Mouse (Mus musculus) MEL (cell line): ENCODE measurements at regions not wholly inside any gene's neighbourhood (a gene's known extent, or its start where the extent isn't known, plus 50 kb on each side); places are given as distances from the start of the nearest gene placed in this dataset.

Experiments used
- DNase-seq: peaks from one replicate; pipeline ENCODE4 v3.0.0; 2011; ENCODE audit warnings: low read depth, low spot score
- H3K27ac ChIP-seq: 2 replicates; pipeline ENCODE4 v1.5.1; 2012; ENCODE audit warnings: low read depth, mild to moderate bottlenecking, control low read depth, low read length, moderate library complexity; ENCODE audit not compliant: control insufficient read depth
- H3K27me3 ChIP-seq, 2 experiments: fragments of 150-350 bp in 1 of 2; sonication (generic) in 1 of 2; 2 replicates each; pipeline ENCODE4 v1.6.1; 2012; ENCODE audit warnings: low read length in 2 of 2, mild to moderate bottlenecking in 2 of 2, improper control_type of control experiment in 1 of 2, moderate library complexity in 1 of 2; ENCODE audit not compliant: insufficient read depth in 2 of 2, control insufficient read depth in 1 of 2
- H3K36me3 ChIP-seq, 2 experiments: 2 replicates each; pipeline ENCODE4 v1.6.1; 2012 to 2014; ENCODE audit warnings: low read length in 2 of 2, improper control_type of control experiment in 1 of 2, inconsistent platforms in 1 of 2, mild to moderate bottlenecking in 1 of 2; ENCODE audit not compliant: insufficient read depth in 2 of 2, control insufficient read depth in 1 of 2
- H3K4me1 ChIP-seq, 2 experiments: fragments of 150-350 bp in 1 of 2; sonication (generic) in 1 of 2; 2 replicates each; pipeline ENCODE4 v1.6.1; 2012; ENCODE audit warnings: low read length in 2 of 2, improper control_type of control experiment in 1 of 2, mild to moderate bottlenecking in 1 of 2; ENCODE audit not compliant: insufficient read depth in 2 of 2, control insufficient read depth in 1 of 2
- H3K4me3 ChIP-seq, 2 experiments: fragments of 150-350 bp in 1 of 2; sonication (generic) in 1 of 2; 2 replicates each; pipeline ENCODE4 v1.5.1; 2012; ENCODE audit warnings: low read depth in 2 of 2, low read length in 2 of 2, mild to moderate bottlenecking in 2 of 2, moderate library complexity in 2 of 2, control low read depth in 1 of 2, improper control_type of control experiment in 1 of 2; ENCODE audit not compliant: control insufficient read depth in 1 of 2, insufficient read depth in 1 of 2
- H3K79me2 ChIP-seq: 2 replicates; pipeline ENCODE4 v1.6.1; 2012; ENCODE audit warnings: mild to moderate bottlenecking, low read length, moderate library complexity; ENCODE audit not compliant: control insufficient read depth, poor library complexity, insufficient read depth
- H3K9ac ChIP-seq: 2 replicates; pipeline ENCODE4 v1.6.1; 2012; ENCODE audit warnings: low read depth, mild to moderate bottlenecking, control low read depth, low read length, moderate library complexity; ENCODE audit not compliant: control insufficient read depth, poor library complexity, severe bottlenecking
- H3K9me3 ChIP-seq: fragments of 150-350 bp; sonication (generic); replicated peaks from 2 replicates; pipeline ENCODE4 v1.6.1; 2012; ENCODE audit warnings: mild to moderate bottlenecking, low read length, improper control_type of control experiment, moderate library complexity; ENCODE audit not compliant: insufficient read depth
- BHLHE40 ChIP-seq: IDR thresholded peaks from 2 replicates; pipeline ENCODE4 v1.6.1; 2012; ENCODE audit warnings: low read depth, mild to moderate bottlenecking, inconsistent platforms, low read length, improper control_type of control experiment, borderline replicate concordance
- CHD1 ChIP-seq: IDR thresholded peaks from 2 replicates; pipeline ENCODE4 v1.6.1; 2012; ENCODE audit warnings: low read depth, mild to moderate bottlenecking, inconsistent platforms, low read length, improper control_type of control experiment
- CTCF ChIP-seq, 3 experiments: IDR thresholded peaks in 2 of 3; conservative IDR thresholded peaks in 1 of 3; 2 replicates each; pipeline ENCODE4 v1.5.1; 2011 to 2012; ENCODE audit warnings: low read length in 3 of 3, low read depth in 2 of 3, mild to moderate bottlenecking in 2 of 3, improper control_type of control experiment in 1 of 3, inconsistent platforms in 1 of 3, mixed read lengths in 1 of 3, moderate library complexity in 1 of 3; ENCODE audit not compliant: control insufficient read depth in 1 of 3, insufficient read depth in 1 of 3, poor library complexity in 1 of 3, severe bottlenecking in 1 of 3
- ELF1 ChIP-seq: IDR thresholded peaks from 2 replicates; pipeline ENCODE4 v1.6.1; 2014; ENCODE audit warnings: low read depth, mild to moderate bottlenecking, inconsistent platforms, low read length, improper control_type of control experiment, moderate library complexity
- ETS1 ChIP-seq: IDR thresholded peaks from 2 replicates; pipeline ENCODE4 v1.6.1; 2012; ENCODE audit warnings: low read depth, mild to moderate bottlenecking, inconsistent platforms, low read length, improper control_type of control experiment, moderate library complexity
- GABPA ChIP-seq: IDR thresholded peaks from 2 replicates; pipeline ENCODE4 v1.6.1; 2012; ENCODE audit warnings: low read depth, mild to moderate bottlenecking, inconsistent platforms, low read length, improper control_type of control experiment, moderate library complexity
- JUND ChIP-seq: IDR thresholded peaks from 2 replicates; pipeline ENCODE4 v1.6.1; 2011; ENCODE audit warnings: low read depth, mild to moderate bottlenecking, improper control_type of control experiment, low read length
- KAT2A ChIP-seq: conservative IDR thresholded peaks from 2 replicates; pipeline ENCODE4 v1.6.1; 2012; ENCODE audit warnings: low read depth, low read length, improper control_type of control experiment, inconsistent platforms
- MAX ChIP-seq: IDR thresholded peaks from 2 replicates; pipeline ENCODE4 v1.6.1; 2011; ENCODE audit warnings: low read length, improper control_type of control experiment
- MAZ ChIP-seq: IDR thresholded peaks from 2 replicates; pipeline ENCODE4 v1.6.1; 2012; ENCODE audit warnings: low read depth, mild to moderate bottlenecking, inconsistent platforms, low read length, improper control_type of control experiment
- MEF2A ChIP-seq: IDR thresholded peaks from 2 replicates; pipeline ENCODE4 v1.6.1; 2014; ENCODE audit warnings: low read depth, mild to moderate bottlenecking, inconsistent platforms, low read length, improper control_type of control experiment; ENCODE audit not compliant: poor library complexity, insufficient replicate concordance, severe bottlenecking; ENCODE audit errors: extremely low read depth
- MXI1 ChIP-seq: IDR thresholded peaks from 2 replicates; pipeline ENCODE4 v1.6.1; 2011; ENCODE audit warnings: mild to moderate bottlenecking, low read depth, low read length, improper control_type of control experiment
- NRF1 ChIP-seq: IDR thresholded peaks from 2 replicates; pipeline ENCODE4 v1.6.1; 2014; ENCODE audit warnings: low read depth, mild to moderate bottlenecking, inconsistent platforms, low read length, improper control_type of control experiment, moderate library complexity; ENCODE audit not compliant: poor library complexity, insufficient read depth, severe bottlenecking
- POLR2AphosphoS2 ChIP-seq: IDR thresholded peaks from 2 replicates; pipeline ENCODE4 v1.6.1; 2011; ENCODE audit warnings: low read length, improper control_type of control experiment
- SIN3A ChIP-seq: IDR thresholded peaks from 2 replicates; pipeline ENCODE4 v1.6.1; 2012; ENCODE audit warnings: low read length, improper control_type of control experiment, inconsistent platforms
- SMC3 ChIP-seq: IDR thresholded peaks from 2 replicates; pipeline ENCODE4 v1.6.1; 2011; ENCODE audit warnings: low read depth, low read length, improper control_type of control experiment
- TBP ChIP-seq: IDR thresholded peaks from 2 replicates; pipeline ENCODE4 v1.8.0; 2011; ENCODE audit warnings: low read depth, low read length, improper control_type of control experiment
- USF1 ChIP-seq: IDR thresholded peaks from 2 replicates; pipeline ENCODE4 v1.6.1; 2014; ENCODE audit warnings: low read depth, mild to moderate bottlenecking, inconsistent platforms, low read length, improper control_type of control experiment, moderate library complexity
- USF2 ChIP-seq, 2 experiments: IDR thresholded peaks; 2 replicates each; pipeline ENCODE4 v1.6.1; 2011 to 2012; ENCODE audit warnings: improper control_type of control experiment in 2 of 2, low read length in 2 of 2, borderline replicate concordance in 1 of 2, inconsistent platforms in 1 of 2, low read depth in 1 of 2, mild to moderate bottlenecking in 1 of 2; ENCODE audit not compliant: insufficient read depth in 1 of 2
- ZNF384 ChIP-seq: IDR thresholded peaks from 2 replicates; pipeline ENCODE4 v1.6.1; 2012; ENCODE audit warnings: low read depth, mild to moderate bottlenecking, inconsistent platforms, low read length, improper control_type of control experiment

- H3K27ac ChIP-seq, result no peak overlapping the region
- no peak overlapping the region for H3K4me3 ChIP-seq
- no peaks in the 10 kb centered on the region for H3K9me3 ChIP-seq
- no peaks in the 10 kb centered on the region for H3K79me2 ChIP-seq
- DNase-seq, result no peak
- TF ChIP-seq MAZ (no peak), TBP (no peak), KAT2A (no peak)
- H3K36me3 ChIP-seq, result no peaks in the 10 kb centered on the region
- no peak overlapping the region for H3K9ac ChIP-seq
- no peaks in the 10 kb centered on the region for H3K4me1 ChIP-seq
- H3K27me3 ChIP-seq, result no peaks in the 10 kb centered on the region
Measured at GRCm38 (mm10) chr1:122273579-122273978, 705.8 kb upstream of the Ddx18 start.

- H3K36me3 ChIP-seq, result no peaks in the 10 kb centered on the region
- H3K27ac ChIP-seq, result no peak overlapping the region
- no peak for TF ChIP-seq SMC3
- TF ChIP-seq JUND, result no peak
- no peak for TF ChIP-seq GABPA
- no peak for TF ChIP-seq TBP
- no peak for TF ChIP-seq CHD1
- TF ChIP-seq USF1, result no peak
- TF ChIP-seq CTCF (IDR thresholded peaks at IDR 0.05 in 2 of 3, conservative IDR thresholded peaks at IDR 0.05 in 1 of 3; ENCODE audit: control insufficient read depth in 1 of 3, insufficient read depth in 1 of 3, low read depth in 2 of 3, low read length in 3 of 3, poor library complexity in 1 of 3, severe bottlenecking in 1 of 3), result no peak
- TF ChIP-seq KAT2A, result no peak
- no peak for TF ChIP-seq MXI1
- no peak for TF ChIP-seq MEF2A
- no peak for TF ChIP-seq BHLHE40
- TF ChIP-seq POLR2AphosphoS2, result no peak
- H3K9ac ChIP-seq, result no peak overlapping the region
- H3K27me3 ChIP-seq, result no peaks in the 10 kb centered on the region
- DNase-seq, result no peak
- H3K9me3 ChIP-seq, result no peaks in the 10 kb centered on the region
- no peaks in the 10 kb centered on the region for H3K4me1 ChIP-seq
- H3K4me3 ChIP-seq, result no peak overlapping the region
- no peaks in the 10 kb centered on the region for H3K79me2 ChIP-seq
Measured at GRCm38 (mm10) chr1:122243031-122243430, 675.2 kb upstream of the Ddx18 start.

GRCm38 (mm10) chr1:122241511-122241910 is 673.7 kb upstream of the Ddx18 start:
- H3K79me2 ChIP-seq, result no peaks in the 10 kb centered on the region
- H3K4me3 ChIP-seq, result no peak overlapping the region
- no peaks in the 10 kb centered on the region for H3K4me1 ChIP-seq
- no peaks in the 10 kb centered on the region for H3K9me3 ChIP-seq
- no peaks in the 10 kb centered on the region for H3K36me3 ChIP-seq
- H3K27me3 ChIP-seq, result no peaks in the 10 kb centered on the region; a peak in 1 of 4 replicates
- H3K9ac ChIP-seq, result no peak overlapping the region
- no peak overlapping the region for H3K27ac ChIP-seq
- DNase-seq, result no peak
- no peak for TF ChIP-seq SIN3A
- TF ChIP-seq ETS1, result no peak
- no peak for TF ChIP-seq NRF1
- TF ChIP-seq POLR2AphosphoS2, result no peak
- no peak for TF ChIP-seq USF1
- no peak for TF ChIP-seq ELF1
- no peak for TF ChIP-seq MEF2A
- no peak for TF ChIP-seq JUND
- no peak for TF ChIP-seq ZNF384
- TF ChIP-seq USF2 (IDR thresholded peaks at IDR 0.05; ENCODE audit: borderline replicate concordance in 1 of 2, insufficient read depth in 1 of 2, low read depth in 1 of 2, low read length in 2 of 2), result no peak
- TF ChIP-seq MAX, result no peak
- TF ChIP-seq, all 39 proteins: peak for 0
